Mouse (Mus musculus): ENCODE data around the gene Macrod2.

DNA sequence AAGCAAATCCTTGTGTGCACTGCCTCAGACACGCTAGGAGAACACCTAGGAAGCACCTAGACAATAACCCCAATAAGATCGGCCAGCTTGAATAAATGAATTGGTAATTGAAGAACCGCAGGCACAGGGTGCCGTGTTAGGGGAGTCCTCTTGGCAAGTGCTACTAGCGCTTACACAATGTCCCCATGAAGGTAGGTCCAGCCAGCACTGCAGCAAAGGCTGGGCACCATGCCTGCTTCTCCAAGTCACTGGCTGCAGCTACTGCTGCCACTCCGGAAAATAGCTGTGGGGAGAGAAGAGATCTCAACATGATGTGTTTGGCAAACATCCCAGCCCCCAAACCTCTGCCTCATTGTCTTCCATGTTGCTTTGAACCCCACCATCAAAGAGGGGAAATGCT lies 1603.8 kb downstream of the Macrod2 start:
- no peak for TF ChIP-seq CTCF (IDR thresholded peaks at IDR 0.05; ENCODE audit: low read depth)
- no peak for TF ChIP-seq EP300 (optimal IDR thresholded peaks at IDR 0.05)

Measured in stomach, postnatal 0 days (tissue).